Mouse (Mus musculus): ENCODE results near the gene Tmem56.
A peak's percentile ranks its signal among the peaks of the same experiment; 100 is the strongest.

Gene Tmem56

GRCm38 (mm10) chr3:121240362-121241040 is 42.4 kb downstream of the Tmem56 start:
- no peak for DNase-seq (ENCODE audit: low spot score in 2 of 2)

GRCm38 (mm10) chr3:121239096-121239495 is 43.8 kb downstream of the Tmem56 start:
- DNase-seq (ENCODE audit: low spot score in 2 of 2), result no peak

GRCm38 (mm10) chr3:121224763-121225162 is 58.1 kb downstream of the Tmem56 start:
- DNase-seq (ENCODE audit: low spot score in 2 of 2), result no peak

- no peak for DNase-seq (ENCODE audit: low spot score in 2 of 2)
These were observed 58.7 kb downstream of the Tmem56 start for GRCm38 (mm10) chr3:121224185-121224584.

GRCm38 (mm10) chr3:121221987-121222386 is 60.9 kb downstream of the Tmem56 start:
- DNase-seq (ENCODE audit: low spot score in 2 of 2), result no peak

- DNase-seq (ENCODE audit: low spot score in 2 of 2), result no peak
These were observed 65.9 kb downstream of the Tmem56 start for GRCm38 (mm10) chr3:121217011-121217410.

GRCm38 (mm10) chr3:121213501-121213900 is 69.4 kb downstream of the Tmem56 start:
- no peak for DNase-seq (ENCODE audit: low spot score in 2 of 2)

GRCm38 (mm10) chr3:121212156-121212555 is 70.7 kb downstream of the Tmem56 start:
- no peak for DNase-seq (ENCODE audit: low spot score in 2 of 2)

- no peak for DNase-seq (ENCODE audit: low spot score in 2 of 2)
These were observed 73.9 kb downstream of the Tmem56 start for GRCm38 (mm10) chr3:121208994-121209393.

- DNase-seq (ENCODE audit: low spot score in 2 of 2), result no peak
These were observed 76.6 kb downstream of the Tmem56 start for GRCm38 (mm10) chr3:121206202-121206882.

GRCm38 (mm10) chr3:121202638-121203037 is 80.3 kb downstream of the Tmem56 start:
- no peak for DNase-seq (ENCODE audit: low spot score in 2 of 2)

- DNase-seq (ENCODE audit: low spot score in 2 of 2), result no peak
These were observed 81.7 kb downstream of the Tmem56 start for GRCm38 (mm10) chr3:121201012-121201747.

- DNase-seq (ENCODE audit: low spot score in 2 of 2), result no peak
These were observed 93.7 kb downstream of the Tmem56 start for GRCm38 (mm10) chr3:121189199-121189598.

GRCm38 (mm10) chr3:121187510-121187909 is 95.4 kb downstream of the Tmem56 start:
- no peak for DNase-seq (ENCODE audit: low spot score in 2 of 2)

- no peak for DNase-seq (ENCODE audit: low spot score in 2 of 2)
These were observed 96.0 kb downstream of the Tmem56 start for GRCm38 (mm10) chr3:121186925-121187324.

- no peak for DNase-seq (ENCODE audit: low spot score in 2 of 2)
These were observed 97.7 kb downstream of the Tmem56 start for GRCm38 (mm10) chr3:121185197-121185596.

- DNase-seq (ENCODE audit: low spot score in 2 of 2), result no peak
These were observed 106.9 kb downstream of the Tmem56 start for GRCm38 (mm10) chr3:121176011-121176410.

- no peak for DNase-seq (ENCODE audit: low spot score in 2 of 2)
These were observed 108.5 kb downstream of the Tmem56 start for GRCm38 (mm10) chr3:121174248-121174945.

GRCm38 (mm10) chr3:121172718-121173117 is 110.2 kb downstream of the Tmem56 start:
- no peak for DNase-seq (ENCODE audit: low spot score in 2 of 2)

- no peak for DNase-seq (ENCODE audit: low spot score in 2 of 2)
These were observed 111.0 kb downstream of the Tmem56 start for GRCm38 (mm10) chr3:121171872-121172265.

GRCm38 (mm10) chr3:121171243-121171871 is 111.5 kb downstream of the Tmem56 start, which contains the start of gene Rwdd3:
Rwdd3 (minus strand) TSS chr3:121171695.
- DNase-seq (ENCODE audit: low spot score in 2 of 2), result peak; percentile 86 to 89
